Mouse (Mus musculus): ENCODE results near the gene Lzts3.
A peak's percentile ranks its signal among the peaks of the same experiment; 100 is the strongest.

DNA sequence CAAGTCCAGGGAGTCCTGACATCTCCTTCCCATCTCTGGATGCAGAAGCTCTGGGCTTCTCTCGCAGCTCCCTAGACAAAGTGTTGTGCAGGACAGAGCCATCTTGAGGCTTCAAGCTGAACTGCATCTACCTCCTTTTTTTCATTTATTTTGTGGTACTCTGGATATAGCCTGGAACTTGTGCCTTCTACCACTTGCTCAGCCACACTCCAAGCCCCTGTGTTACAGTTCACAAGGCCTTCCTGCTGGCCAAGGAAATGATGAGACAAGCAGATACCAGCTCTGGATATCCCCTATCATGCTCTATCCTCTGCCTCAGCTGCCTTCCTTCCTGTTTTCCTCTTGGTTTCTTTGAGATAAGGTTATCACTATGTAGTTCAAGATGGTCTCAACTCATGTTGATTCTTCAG lies 45.0 kb downstream of the Lzts3 start:
- TF ChIP-seq CTCF (IDR thresholded peaks at IDR 0.05; ENCODE audit: insufficient read depth, low read depth, low read length) (0 out of 2 replicates have a peak, but pooled peaks have one; percentile 11), POLR2A (IDR thresholded peaks at IDR 0.05; ENCODE audit: insufficient read depth, low read depth, low read length) (no peak)
